Mouse (Mus musculus) neural tube, embryonic 11.5 days (tissue): ENCODE measurements around the gene Psmd13. TPM values are rescaled to one million over a fixed set of nuclear protein-coding genes. Genes with fewer than 3 reads are reported as not detected.

ENCODE experiments used
- ATAC-seq: fragments of 200-750 bp; cut with Nextera tagmentation; 2 replicates; pipeline ENCODE4 v1.8.0; 2017; ENCODE audit warnings: moderate number of reproducible peaks, mild to moderate bottlenecking, moderate TSS enrichment, moderate library complexity; ENCODE audit not compliant: insufficient read depth, low FRiP score, low TSS enrichment
- DNase-seq: peaks from one replicate; pipeline ENCODE4 v3.0.0-alpha.2; 2015; ENCODE audit warnings: low spot score
- H3K27ac ChIP-seq: fragments of 300-500 bp; sonication (generic); 2 replicates; pipeline ENCODE4 v1.5.1; 2014; ENCODE audit warnings: low read depth, mild to moderate bottlenecking, low read length
- H3K27me3 ChIP-seq: fragments of 300-500 bp; sonication (generic); 2 replicates; pipeline ENCODE4 v1.6.1; 2014; ENCODE audit warnings: mild to moderate bottlenecking, low read length, mixed read lengths; ENCODE audit not compliant: control insufficient read depth, insufficient read depth
- H3K36me3 ChIP-seq: fragments of 300-500 bp; sonication (generic); 2 replicates; pipeline ENCODE4 v1.6.1; 2014; ENCODE audit warnings: mild to moderate bottlenecking, low read length, moderate library complexity, mixed read lengths; ENCODE audit not compliant: control insufficient read depth, insufficient read depth
- H3K4me1 ChIP-seq: fragments of 300-500 bp; sonication (generic); 2 replicates; pipeline ENCODE4 v1.6.1; 2014; ENCODE audit warnings: low read length, mixed read lengths; ENCODE audit not compliant: control insufficient read depth, insufficient read depth
- H3K4me2 ChIP-seq: fragments of 300-500 bp; sonication (generic); 2 replicates; pipeline ENCODE4 v1.6.1; 2014; ENCODE audit warnings: low read depth, mild to moderate bottlenecking, moderate library complexity
- H3K4me3 ChIP-seq: fragments of 300-500 bp; sonication (generic); 2 replicates; pipeline ENCODE4 v1.5.1; 2014; ENCODE audit warnings: low read depth, low read length
- H3K9ac ChIP-seq: fragments of 300-500 bp; sonication (generic); 2 replicates; pipeline ENCODE4 v1.6.1; 2014; ENCODE audit warnings: mild to moderate bottlenecking, low read length
- H3K9me3 ChIP-seq: fragments of 300-500 bp; sonication (generic); 2 replicates; pipeline ENCODE4 v1.6.1; 2016; ENCODE audit warnings: low read length; ENCODE audit not compliant: control insufficient read depth
- WGBS: fragments of 180-500 bp; shearing (Covaris S2); extraction: QIAGEN DNeasy Blood & Tissue Kit; methylation state at CpG from one replicate; pipeline ENCODE4 v1.1.7; 2014; 5-methylcytosine and 5-hydroxymethylcytosine counted together
- polyA plus RNA-seq: library from polyadenylated mRNA; unstranded; fragments of >200 nt; fragmentation: Nextera tagmentation; extraction: Ambion mirVana; gene quantifications from 2 replicates; pipeline ENCODE4 v1.2.1, GENCODE M21; 2014

Gene Psmd13
- 158 and 199 TPM in 2 replicates for polyA plus RNA-seq

- peak within 1 kb of the TSS; percentile 70 for H3K27ac ChIP-seq
- no peaks in the 10 kb centered on the region for H3K27me3 ChIP-seq
- DNase-seq = peak; percentile 95
- peak within 1 kb of the TSS; percentile 66 for H3K4me3 ChIP-seq
- peak; percentile 94 for ATAC-seq
- peak within 1 kb of the TSS; percentile 71 for H3K4me2 ChIP-seq
- no peaks in the 10 kb centered on the region; the same call in 1 of the 2 replicates for H3K36me3 ChIP-seq
- no peaks in the 10 kb centered on the region for H3K9me3 ChIP-seq
- H3K4me1 ChIP-seq = 0 out of 2 replicates have a peak, but pooled peaks cover 5% of the 10 kb centered on the region
- WGBS = under 1% methylated on average over 59 of the region's 59 CpGs
- H3K9ac ChIP-seq = peak within 1 kb of the TSS; percentile 58
These were observed at the start of gene Psmd13, which contains the start of gene Sirt3 for GRCm38 (mm10) chr7:140881696-140882468. Gene Psmd13, plus strand, starts transcription at chr7:140881968. Gene Sirt3, minus strand, starts transcription at chr7:140882309.

GRCm38 (mm10) chr7:140833341-140833740 lies 48.4 kb upstream of the Psmd13 start:
- H3K27me3 ChIP-seq = no peaks in the 10 kb centered on the region
- H3K4me3 ChIP-seq = no peak overlapping the region
- H3K4me1 ChIP-seq = no peaks in the 10 kb centered on the region
- H3K36me3 ChIP-seq = no peaks in the 10 kb centered on the region
- ATAC-seq (no peak), DNase-seq (no peak)
- no peak overlapping the region for H3K9ac ChIP-seq
- 87% methylated on average over 4 of the region's 4 CpGs for WGBS
- H3K27ac ChIP-seq = no peak overlapping the region
- no peak overlapping the region for H3K4me2 ChIP-seq
- no peaks in the 10 kb centered on the region for H3K9me3 ChIP-seq

- ATAC-seq (no peak), DNase-seq (no peak)
- no peak within 1 kb of the TSS for H3K9ac ChIP-seq
- no peak within 1 kb of the TSS for H3K27ac ChIP-seq
- no peaks in the 10 kb centered on the region for H3K36me3 ChIP-seq
- H3K4me2 ChIP-seq = no peak within 1 kb of the TSS
- 43% methylated on average over 20 of the region's 20 CpGs for WGBS
- H3K4me1 ChIP-seq = no peaks in the 10 kb centered on the region
- no peaks in the 10 kb centered on the region for H3K27me3 ChIP-seq
- H3K4me3 ChIP-seq = no peak within 1 kb of the TSS
- no peaks in the 10 kb centered on the region for H3K9me3 ChIP-seq
These were observed 46.6 kb upstream of the Psmd13 start, which contains the start of gene Urah for GRCm38 (mm10) chr7:140834968-140835757. Gene Urah, plus strand, starts transcription at chr7:140835018.

- 74% methylated on average over 2 of the region's 2 CpGs for WGBS
- Histone ChIP-seq H3K9me3 (no peaks in the 10 kb centered on the region), H3K4me1 (no peaks in the 10 kb centered on the region)
These were observed 46.0 kb upstream of the Psmd13 start for GRCm38 (mm10) chr7:140835758-140836087.

GRCm38 (mm10) chr7:140836243-140837115 lies 45.3 kb upstream of the Psmd13 start:
- ATAC-seq (no peak), DNase-seq (no peak)
- Histone ChIP-seq H3K4me2 (no peak overlapping the region), H3K9ac (no peak overlapping the region), H3K4me1 (no peaks in the 10 kb centered on the region), H3K27ac (no peak overlapping the region), H3K9me3 (no peaks in the 10 kb centered on the region), H3K4me3 (no peak overlapping the region), H3K36me3 (no peaks in the 10 kb centered on the region), H3K27me3 (0 out of 2 replicates have a peak, but pooled peaks cover 2% of the 10 kb centered on the region)
- WGBS = 88% methylated on average over 9 of the region's 9 CpGs

More at GRCm38 (mm10) chr7:140835758-140836087, 46.0 kb upstream of the Psmd13 start:
- DNase-seq = no peak
- Histone ChIP-seq H3K36me3 (no peaks in the 10 kb centered on the region), H3K9ac (no peak overlapping the region), H3K4me2 (no peak overlapping the region), H3K4me3 (no peak overlapping the region), H3K27ac (no peak overlapping the region), H3K27me3 (0 out of 2 replicates have a peak, but pooled peaks cover 2% of the 10 kb centered on the region)
- ATAC-seq = no peak

- Histone ChIP-seq H3K36me3 (no peaks in the 10 kb centered on the region), H3K4me2 (no peak overlapping the region), H3K4me3 (no peak overlapping the region), H3K27ac (no peak overlapping the region), H3K4me1 (no peaks in the 10 kb centered on the region), H3K9ac (no peak overlapping the region), H3K27me3 (0 out of 2 replicates have a peak, but pooled peaks cover 4% of the 10 kb centered on the region), H3K9me3 (no peaks in the 10 kb centered on the region)
- 61% methylated on average over 5 of the region's 5 CpGs for WGBS
- ATAC-seq = no peak
- no peak for DNase-seq
These were observed 42.2 kb upstream of the Psmd13 start for GRCm38 (mm10) chr7:140839556-140839955.

- ATAC-seq = no peak
- 38% methylated on average over 19 of the region's 19 CpGs for WGBS
These were observed 40.7 kb upstream of the Psmd13 start for GRCm38 (mm10) chr7:140840750-140841735.

More at GRCm38 (mm10) chr7:140840750-140841735, 40.7 kb upstream of the Psmd13 start:
- Histone ChIP-seq H3K9ac (no peak overlapping the region), H3K4me2 (no peak overlapping the region), H3K36me3 (no peaks in the 10 kb centered on the region), H3K4me1 (no peaks in the 10 kb centered on the region), H3K27ac (no peak overlapping the region), H3K9me3 (no peaks in the 10 kb centered on the region), H3K4me3 (no peak overlapping the region), H3K27me3 (0 out of 2 replicates have a peak, but pooled peaks cover 4% of the 10 kb centered on the region)
- no peak for DNase-seq
